Mouse (Mus musculus) fat pad, adult 2 months (tissue): ENCODE results near the gene Nat8l.

Experiments used
- DNase-seq: peaks from one replicate; pipeline ENCODE4 v3.0.0-alpha.2; 2011; ENCODE audit warnings: low read depth, low spot score; ENCODE audit errors: extremely low read depth

Gene Nat8l

GRCm38 (mm10) chr5:34002636-34003035, 6.9 kb downstream of the Nat8l start:
- no peak for DNase-seq

- DNase-seq = no peak
Measured at GRCm38 (mm10) chr5:34004618-34005017, 8.8 kb downstream of the Nat8l start.

GRCm38 (mm10) chr5:34006832-34007231, 11.0 kb downstream of the Nat8l start:
- DNase-seq = no peak

GRCm38 (mm10) chr5:34007392-34007941, 11.7 kb downstream of the Nat8l start:
- no peak for DNase-seq

GRCm38 (mm10) chr5:34014652-34015051, 18.9 kb downstream of the Nat8l start:
- DNase-seq = no peak

- DNase-seq = no peak
Measured at GRCm38 (mm10) chr5:34018968-34019367, 23.2 kb downstream of the Nat8l start.

- no peak for DNase-seq
Measured at GRCm38 (mm10) chr5:34030101-34030500, 34.3 kb downstream of the Nat8l start.

GRCm38 (mm10) chr5:34031022-34031421, 35.2 kb downstream of the Nat8l start:
- no peak for DNase-seq

- no peak for DNase-seq
Measured at GRCm38 (mm10) chr5:34032520-34032919, 36.7 kb downstream of the Nat8l start.
